In the genomic region with DNA sequence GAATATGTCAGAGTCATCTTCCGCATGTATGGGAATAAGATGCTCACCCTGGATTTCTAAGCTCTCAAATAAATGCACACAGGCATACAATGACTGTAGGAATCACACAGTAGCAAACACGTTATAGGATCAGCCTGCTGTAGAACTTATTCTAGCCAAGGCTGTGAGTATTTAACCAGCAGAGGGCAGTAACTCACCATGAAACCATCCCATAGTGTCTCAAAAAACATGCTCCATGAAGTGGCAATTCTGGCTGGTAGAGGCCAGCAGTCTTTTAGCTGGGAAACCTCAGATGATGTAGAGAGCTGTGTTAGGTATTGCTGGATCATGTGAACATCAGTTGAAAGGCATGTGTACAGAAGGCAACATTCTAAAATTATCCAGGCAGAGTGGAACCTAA, we compare ENCODE assay signal across 8 mouse cellular contexts. TPM values are rescaled to one million over a fixed set of nuclear protein-coding genes. Genes with fewer than 3 reads are reported as not detected.
A peak's percentile ranks its signal among the peaks of the same experiment; 100 is the strongest.
DNase-seq lines count a peak whose midpoint lies in the region; ATAC-seq and TF ChIP-seq lines count a peak whose summit lies in the region.
"Had no signal": no experiment of that assay in that cellular context is flagged by ENCODE, and none has a peak within 500 bp of the region (broad histone marks: within the 10 kb centered on the region; RNA-seq: fewer than 3 reads in every experiment).

No protein-coding gene starts in this region.

- H3K4me3 ChIP-seq in lung, embryonic 16.5 days (ENCODE audit: low read length), result no peak overlapping the region
- H3K4me3 ChIP-seq: heart, embryonic 13.5 days had no signal

- no peaks in the 10 kb centered on the region for H3K36me3 ChIP-seq in lung, embryonic 16.5 days (ENCODE audit: control insufficient read depth, insufficient read depth, low read length)
- H3K36me3 ChIP-seq: heart, embryonic 13.5 days had no signal

- no peaks in the 10 kb centered on the region for H3K27me3 ChIP-seq in lung, embryonic 16.5 days (ENCODE audit: control insufficient read depth, insufficient read depth, low read depth, low read length)

- H3K9me3 ChIP-seq in lung, embryonic 16.5 days (ENCODE audit: control insufficient read depth, low read length), result no peaks in the 10 kb centered on the region
- H3K9me3 ChIP-seq: heart, embryonic 13.5 days had no signal

- TF ChIP-seq CTCF in brain, embryonic 14.5 days (IDR thresholded peaks at IDR 0.05; ENCODE audit: borderline replicate concordance, extremely low read depth, insufficient read depth, insufficient read length), result peak; percentile 67; the same call in 1 of the 2 replicates

- H3K4me1 ChIP-seq in lung, embryonic 16.5 days (replicated peaks; ENCODE audit: control insufficient read depth, insufficient read depth, low read length), result no peaks in the 10 kb centered on the region
- H3K4me1 ChIP-seq: heart, embryonic 13.5 days had no signal

- no peak for TF ChIP-seq POLR2A in brain, embryonic 14.5 days (IDR thresholded peaks at IDR 0.05; ENCODE audit: borderline replicate concordance, extremely low read depth, insufficient read depth, insufficient read length, poor library complexity, severe bottlenecking)

- peak; percentile 45; the same call in 1 of the 2 replicates for ATAC-seq in lung, embryonic 16.5 days (ENCODE audit: low read depth)

- H3K4me2 ChIP-seq in lung, embryonic 16.5 days (ENCODE audit: low read depth, low read length), result no peak overlapping the region
- H3K4me2 ChIP-seq: heart, embryonic 13.5 days had no signal

- WGBS in lung, embryonic 16.5 days, result 35% methylated on average over 2 of the region's 2 CpGs

- H3K27ac ChIP-seq in lung, embryonic 16.5 days (ENCODE audit: low read length), result no peak overlapping the region
- H3K27ac ChIP-seq: heart, embryonic 13.5 days had no signal

- no peak overlapping the region for H3K9ac ChIP-seq in lung, embryonic 16.5 days (ENCODE audit: low read length)
- H3K9ac ChIP-seq: heart, embryonic 13.5 days had no signal

- peak; percentile 9 for DNase-seq in thymus, postnatal 25 days
- DNase-seq in thymus, adult 18-20 months, result no peak
- DNase-seq in brain, embryonic 14.5 days (ENCODE audit: low read depth), result peak; percentile 90
- DNase-seq in forelimb bud, embryonic 11.5 days (ENCODE audit: low read depth, low spot score), result peak; percentile 75
- DNase-seq in kidney, postnatal 14 days, result peak; percentile 61
- peak; percentile 33 for DNase-seq in right cerebral cortex, postnatal 25 days

RNA-seq across cellular contexts. Expression of a gene that starts 45.3 kb away (rescaled TPM):
- 5.7 and 8.1 TPM in 2 replicates for polyA plus RNA-seq in brain, embryonic 14.5 days (2012; rRNA removed)
- 0.59 and 1.7 TPM in 2 replicates for polyA plus RNA-seq in lung, embryonic 16.5 days (2015; fragmentation: Nextera tagmentation; extraction: Ambion mirVana)

Comparison
In these comparisons a context has a peak if more than half of its experiments do, and no peak if none do; other contexts are left out.
1. DNase-seq: peak in thymus, postnatal 25 days (single experiment), brain, embryonic 14.5 days (single experiment), forelimb bud, embryonic 11.5 days (single experiment), kidney, postnatal 14 days (single experiment) and right cerebral cortex, postnatal 25 days (single experiment); none in thymus, adult 18-20 months (0 of 2).